Mouse (Mus musculus): Measurements from ENCODE around the gene Zfp593. TPM values are rescaled to one million over a fixed set of nuclear protein-coding genes. Genes with fewer than 3 reads are reported as not detected.

Gene Zfp593
- 6.0 and 12.0 TPM in 2 replicates for polyA plus RNA-seq (2012; rRNA removed; ENCODE audit: low replicate concordance)

DNA sequence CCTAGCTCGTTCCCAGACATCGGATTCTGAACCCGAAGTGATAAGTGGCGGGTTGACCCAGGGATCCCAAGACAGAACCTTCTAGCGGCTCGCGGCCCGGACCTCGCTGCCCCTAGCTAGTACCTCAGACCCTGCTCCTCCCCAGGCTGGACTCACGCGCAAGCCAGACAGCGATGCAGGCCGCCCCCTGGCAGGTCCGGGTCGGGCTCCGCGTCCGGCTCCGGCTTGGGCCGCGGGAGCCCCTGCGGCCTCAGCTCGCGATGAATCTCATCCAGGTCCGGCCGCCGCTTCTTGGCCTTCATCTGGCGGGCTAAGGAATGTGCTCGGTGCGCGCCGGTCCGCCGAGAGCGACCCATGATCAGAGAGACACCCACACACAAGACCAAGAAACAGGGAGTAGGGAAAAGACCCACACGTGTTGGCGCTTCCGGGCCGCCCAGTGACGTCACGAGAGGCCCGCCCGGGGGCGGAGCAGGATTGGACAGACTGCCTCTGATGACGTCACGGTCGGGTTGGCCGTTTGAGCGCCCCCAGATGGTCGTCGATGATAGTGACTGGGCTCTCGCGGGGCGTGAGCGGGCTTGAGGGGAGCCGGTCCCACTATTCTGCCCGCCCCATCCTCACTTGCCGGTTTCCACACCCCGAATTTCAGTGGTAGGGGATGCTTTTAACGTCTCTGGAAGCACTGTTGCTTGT is at the start of gene Zfp593:
Gene Zfp593 (minus strand): TSS at position 445 of the 696 bp plus-strand sequence.

DNA sequence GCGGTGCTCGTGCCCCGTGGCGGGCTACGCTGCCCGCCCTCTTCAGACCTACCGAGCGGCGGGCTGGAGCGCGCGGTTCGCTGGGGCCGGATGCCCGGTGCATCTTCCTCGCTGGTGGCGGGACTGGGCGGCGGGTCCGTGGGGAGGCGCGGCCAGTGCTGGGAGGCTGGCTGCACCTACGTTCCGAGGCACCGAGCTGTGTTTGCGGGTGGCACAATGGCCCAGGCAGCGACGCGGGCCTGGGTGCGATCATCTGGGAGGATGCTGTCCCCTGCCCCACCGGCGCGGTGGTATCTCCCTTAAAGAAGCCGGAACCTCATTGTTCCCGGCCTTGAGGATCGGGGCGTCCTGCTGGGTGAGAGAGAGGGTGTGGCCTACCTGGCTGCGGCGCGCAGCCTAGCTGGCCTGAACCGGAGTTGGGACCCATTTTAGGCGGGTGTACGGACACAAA is 42.2 kb upstream of the Zfp593 start, which contains the start of gene Pdik1l:
Gene Pdik1l (minus strand): TSS at position 321 of the 451 bp plus-strand sequence.

DNA sequence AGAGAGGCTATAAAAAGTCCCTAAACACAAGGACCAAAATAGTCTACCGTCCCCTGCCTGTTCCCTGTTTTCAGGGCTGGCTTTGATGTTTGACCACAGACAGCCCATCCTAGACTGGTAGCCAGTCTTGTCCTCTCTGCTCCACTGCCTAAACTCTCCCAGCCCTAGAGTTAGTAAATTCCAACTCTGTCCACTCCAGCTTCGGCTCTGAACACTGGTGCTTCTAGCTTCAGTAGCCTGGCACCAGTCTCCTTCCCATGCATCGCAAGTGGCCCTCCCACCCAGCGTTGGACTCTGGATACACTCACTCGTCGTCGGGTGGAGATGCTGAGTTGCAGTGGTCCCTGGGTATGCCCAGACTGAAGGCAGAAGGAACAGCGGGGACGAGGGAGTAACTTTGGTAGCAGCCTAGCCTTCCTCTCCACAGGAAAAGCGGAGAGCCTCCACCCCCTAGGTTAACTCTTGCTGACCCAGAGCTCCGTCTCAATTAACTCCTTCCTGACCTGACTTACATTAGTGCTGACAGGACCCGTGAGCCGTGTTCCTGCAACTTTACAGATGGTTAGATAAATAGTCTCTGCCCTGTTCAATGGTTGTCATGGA is 8.4 kb upstream of the Zfp593 start, which contains the start of gene Grrp1:
Gene Grrp1 (minus strand): TSS at position 385 of the 603 bp plus-strand sequence.

GRCm38 (mm10) chr4:134246719-134247258 is 1.4 kb upstream of the Zfp593 start, which contains the start of gene Gm30191:
Gene Gm30191, plus strand, starts transcription at chr4:134246935.

GRCm38 (mm10) chr4:134243516-134244250 is 1.7 kb downstream of the Zfp593 start, which contains the start of gene E130218I03Rik:
Gene E130218I03Rik, plus strand, starts transcription at chr4:134243662.

GRCm38 (mm10) chr4:134238279-134238651 is 7.1 kb downstream of the Zfp593 start, which contains the start of gene Cnksr1:
Gene Cnksr1, minus strand, starts transcription at chr4:134238399.

GRCm38 (mm10) chr4:134227194-134227593 is 18.2 kb downstream of the Zfp593 start, which contains the start of gene Catsper4:
Gene Catsper4, minus strand, starts transcription at chr4:134227383.

DNA sequence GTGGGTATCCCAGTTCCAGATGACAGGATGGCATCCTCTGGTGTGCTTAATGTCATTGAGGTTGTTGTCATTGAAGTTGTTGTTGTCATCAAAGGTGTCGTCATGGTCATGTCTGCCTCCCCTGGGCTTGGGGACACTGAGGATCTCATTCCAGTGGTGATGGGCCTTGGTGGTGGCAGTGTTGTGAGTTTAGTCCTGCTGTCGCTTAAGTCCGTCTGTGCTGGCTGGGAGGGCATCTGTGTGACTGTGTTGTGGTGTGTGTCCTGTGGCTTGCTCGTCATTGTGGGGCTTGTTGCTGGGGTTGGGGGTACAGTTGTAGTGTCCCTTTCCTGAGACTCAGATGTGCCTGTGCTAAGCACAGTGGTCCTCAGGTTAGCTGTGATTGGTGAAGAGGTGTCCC is 42.5 kb downstream of the Zfp593 start, which contains the start of gene Gm7534:
Gene Gm7534 (minus strand): TSS at position 101 of the 400 bp plus-strand sequence.

Other genes with a start within 250 kb of the Zfp593 start
- 17.6 and 31.0 TPM in 2 replicates for gene Dhdds, start 244.7 kb downstream of the Zfp593 start, polyA plus RNA-seq (2012; rRNA removed; ENCODE audit: low replicate concordance)
- gene Lin28a, start 226.8 kb downstream of the Zfp593 start, polyA plus RNA-seq (2012; rRNA removed; ENCODE audit: low replicate concordance), result 0.16 TPM in 1 of 2 replicates, not detected in the other
- gene Zfp683, start 191.8 kb downstream of the Zfp593 start, polyA plus RNA-seq (2012; rRNA removed; ENCODE audit: low replicate concordance), result 1.7 and 2.3 TPM in 2 replicates
- 2.9 and 4.5 TPM in 2 replicates for gene Crybg2, start 184.8 kb downstream of the Zfp593 start, polyA plus RNA-seq (2012; rRNA removed; ENCODE audit: low replicate concordance)
- gene Cd52, start 150.5 kb downstream of the Zfp593 start, polyA plus RNA-seq (2012; rRNA removed; ENCODE audit: low replicate concordance), result 217 and 235 TPM in 2 replicates
- gene Ubxn11, start 143.0 kb downstream of the Zfp593 start, polyA plus RNA-seq (2012; rRNA removed; ENCODE audit: low replicate concordance), result 30.5 and 32.8 TPM in 2 replicates
- 571 and 1,183 TPM in 2 replicates for gene Sh3bgrl3, start 116.8 kb downstream of the Zfp593 start, polyA plus RNA-seq (2012; rRNA removed; ENCODE audit: low replicate concordance)
- gene Cep85, start 58.5 kb downstream of the Zfp593 start, polyA plus RNA-seq (2012; rRNA removed; ENCODE audit: low replicate concordance), result 24.3 and 43.9 TPM in 2 replicates
- gene Gm7534, start 42.6 kb downstream of the Zfp593 start, polyA plus RNA-seq (2012; rRNA removed; ENCODE audit: low replicate concordance), result not detected in 2 replicates
- 0.11 and 0.62 TPM in 2 replicates for gene Catsper4, start 18.2 kb downstream of the Zfp593 start, polyA plus RNA-seq (2012; rRNA removed; ENCODE audit: low replicate concordance)
- gene Cnksr1, start 7.2 kb downstream of the Zfp593 start, polyA plus RNA-seq (2012; rRNA removed; ENCODE audit: low replicate concordance), result 5.7 and 9.0 TPM in 2 replicates
- not detected in 2 replicates for gene E130218I03Rik, start 1.9 kb downstream of the Zfp593 start, polyA plus RNA-seq (2012; rRNA removed; ENCODE audit: low replicate concordance)
- gene Gm30191, start 1.3 kb upstream of the Zfp593 start, polyA plus RNA-seq (2012; rRNA removed; ENCODE audit: low replicate concordance), result 0.25 TPM in 1 of 2 replicates, not detected in the other
- gene Grrp1, start 8.5 kb upstream of the Zfp593 start, polyA plus RNA-seq (2012; rRNA removed; ENCODE audit: low replicate concordance), result 21.1 and 54.8 TPM in 2 replicates
- gene Pdik1l, start 42.3 kb upstream of the Zfp593 start, polyA plus RNA-seq (2012; rRNA removed; ENCODE audit: low replicate concordance), result 2.0 and 6.4 TPM in 2 replicates
- gene Trim63, start 69.5 kb upstream of the Zfp593 start, polyA plus RNA-seq (2012; rRNA removed; ENCODE audit: low replicate concordance), result 0.13 and 27.2 TPM in 2 replicates
- 0.26 and 0.50 TPM in 2 replicates for gene Slc30a2, start 97.6 kb upstream of the Zfp593 start, polyA plus RNA-seq (2012; rRNA removed; ENCODE audit: low replicate concordance)
- 9.2 and 11.4 TPM in 2 replicates for gene Extl1, start 138.3 kb upstream of the Zfp593 start, polyA plus RNA-seq (2012; rRNA removed; ENCODE audit: low replicate concordance)
- 14.5 and 17.4 TPM in 2 replicates for gene Pafah2, start 150.7 kb upstream of the Zfp593 start, polyA plus RNA-seq (2012; rRNA removed; ENCODE audit: low replicate concordance)
- 2.8 and 3.4 TPM in 2 replicates for gene Stmn1, start 222.7 kb upstream of the Zfp593 start, polyA plus RNA-seq (2012; rRNA removed; ENCODE audit: low replicate concordance)